Mouse (Mus musculus): Measurements from ENCODE around the gene Fgfr2.

The Fgfr2 gene

GRCm38 (mm10) chr7:132887019-132887804 is 235.9 kb downstream of the Fgfr2 start:
- no peak for DNase-seq (ENCODE audit: low read depth)

- no peak for DNase-seq (ENCODE audit: low read depth)
Measured at GRCm38 (mm10) chr7:132884031-132884430, 239.1 kb downstream of the Fgfr2 start.

DNA sequence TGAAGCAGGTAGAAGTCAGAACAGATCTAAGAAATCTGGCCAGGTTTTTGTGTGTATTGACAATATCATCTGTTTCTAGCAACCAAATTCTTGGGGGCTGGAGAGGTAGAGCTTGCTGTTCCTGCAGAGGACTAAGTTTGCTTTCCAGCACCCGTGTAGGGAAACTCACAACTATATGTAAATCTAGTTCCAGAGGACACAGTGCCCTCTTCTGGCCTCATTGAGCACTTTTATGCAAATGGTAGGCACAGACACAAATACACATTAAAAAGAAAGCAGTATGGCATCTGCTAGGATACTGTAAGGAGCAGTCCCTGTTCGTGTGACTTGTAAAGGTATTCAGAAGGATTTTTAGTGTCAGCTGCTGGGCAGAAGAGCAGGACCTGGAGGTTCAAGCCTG is 240.8 kb downstream of the Fgfr2 start:
- DNase-seq (ENCODE audit: low read depth) = peak; percentile 63

DNA sequence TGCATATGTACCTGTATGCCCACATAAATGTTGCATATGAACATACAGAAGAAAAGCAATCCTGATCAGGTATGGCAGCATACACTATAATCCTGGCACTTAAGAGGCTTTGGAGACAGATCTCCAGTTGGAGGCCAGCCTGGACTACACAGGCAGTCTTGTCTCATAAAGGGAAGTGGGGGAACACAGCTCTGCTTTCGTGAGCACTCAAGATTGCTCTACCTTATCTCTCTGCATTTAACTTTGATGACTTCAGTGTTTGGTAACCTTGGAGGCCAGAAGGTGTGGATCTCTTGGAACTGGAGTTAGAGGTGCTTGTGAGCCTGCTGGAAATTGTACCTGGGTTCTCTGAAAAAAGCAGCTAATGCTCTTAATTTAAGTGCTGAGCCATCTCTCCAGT is 242.9 kb downstream of the Fgfr2 start:
- DNase-seq (ENCODE audit: low read depth) = no peak

- DNase-seq (ENCODE audit: low read depth) = no peak
Measured at GRCm38 (mm10) chr7:132875391-132876086, 247.6 kb downstream of the Fgfr2 start.

- peak; percentile 94 for DNase-seq (ENCODE audit: low read depth)
Measured at GRCm38 (mm10) chr7:132873043-132873442, 250.1 kb downstream of the Fgfr2 start.

- DNase-seq (ENCODE audit: low read depth) = no peak
Measured at GRCm38 (mm10) chr7:132866316-132866715, 256.8 kb downstream of the Fgfr2 start.

- DNase-seq (ENCODE audit: low read depth) = peak; percentile 91
Measured at GRCm38 (mm10) chr7:132859042-132859958, 263.9 kb downstream of the Fgfr2 start, which contains the start of gene Abraxas2. TSS of gene Abraxas2 (plus strand) at chr7:132859225.

GRCm38 (mm10) chr7:132858043-132858608 is 265.0 kb downstream of the Fgfr2 start:
- peak; percentile 69 for DNase-seq (ENCODE audit: low read depth)

DNA sequence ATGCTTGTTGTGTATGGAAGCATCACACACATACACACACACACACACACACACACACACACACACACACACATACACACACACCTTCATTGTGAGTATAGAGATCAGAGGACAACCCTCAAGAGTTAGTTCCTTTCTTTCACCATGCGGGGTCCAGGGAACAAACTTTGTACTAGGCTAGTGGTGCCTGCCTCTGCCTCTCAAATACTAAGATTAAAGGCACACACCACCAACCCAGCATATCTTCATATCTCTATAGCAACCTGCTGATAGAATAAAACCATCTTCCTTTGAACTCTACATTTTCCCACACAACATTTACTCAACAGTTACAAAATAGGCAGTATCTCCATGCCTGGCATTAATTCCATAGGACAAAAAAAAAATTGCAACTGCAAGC is 267.1 kb downstream of the Fgfr2 start:
- no peak for DNase-seq (ENCODE audit: low read depth)

DNA sequence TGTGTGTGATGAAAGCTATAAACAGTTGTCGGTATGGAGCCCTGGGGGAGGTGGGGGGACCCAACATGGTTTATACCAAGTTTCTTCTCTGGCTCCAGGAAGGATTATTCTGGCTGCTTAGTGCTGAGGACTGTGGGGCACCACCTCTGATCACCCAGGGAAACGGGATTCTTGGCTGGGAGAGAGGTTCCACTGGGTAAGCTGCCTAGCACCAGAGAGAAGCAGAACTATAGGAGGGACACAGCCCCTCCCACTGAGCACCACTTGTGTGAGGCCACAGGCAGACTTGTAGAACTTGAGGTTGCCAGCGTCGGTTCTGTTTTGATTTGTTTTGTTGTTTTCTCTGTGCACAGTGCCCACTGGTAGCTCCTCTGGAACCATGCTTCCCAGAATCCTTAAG is 269.2 kb downstream of the Fgfr2 start:
- no peak for DNase-seq (ENCODE audit: low read depth)

DNA sequence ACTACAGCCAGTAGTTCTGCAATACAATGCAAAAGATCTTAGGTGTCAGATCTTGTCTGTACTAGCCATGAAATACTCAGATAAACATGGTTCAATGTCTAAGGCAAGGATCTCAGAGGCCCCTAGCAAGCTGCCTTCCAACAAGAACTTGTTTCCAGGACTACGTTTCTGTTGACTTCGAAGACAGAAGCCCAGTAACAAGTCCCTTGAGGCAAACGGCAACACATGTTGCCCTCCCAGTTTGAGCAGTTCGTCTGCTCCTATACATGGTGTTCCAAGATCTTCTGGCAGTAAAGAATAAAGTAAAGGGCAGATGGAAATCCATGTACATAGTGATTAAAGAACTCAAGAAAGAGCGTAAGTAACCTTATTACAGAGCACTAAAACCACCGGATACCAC is 269.8 kb downstream of the Fgfr2 start:
- no peak for DNase-seq (ENCODE audit: low read depth)

DNA sequence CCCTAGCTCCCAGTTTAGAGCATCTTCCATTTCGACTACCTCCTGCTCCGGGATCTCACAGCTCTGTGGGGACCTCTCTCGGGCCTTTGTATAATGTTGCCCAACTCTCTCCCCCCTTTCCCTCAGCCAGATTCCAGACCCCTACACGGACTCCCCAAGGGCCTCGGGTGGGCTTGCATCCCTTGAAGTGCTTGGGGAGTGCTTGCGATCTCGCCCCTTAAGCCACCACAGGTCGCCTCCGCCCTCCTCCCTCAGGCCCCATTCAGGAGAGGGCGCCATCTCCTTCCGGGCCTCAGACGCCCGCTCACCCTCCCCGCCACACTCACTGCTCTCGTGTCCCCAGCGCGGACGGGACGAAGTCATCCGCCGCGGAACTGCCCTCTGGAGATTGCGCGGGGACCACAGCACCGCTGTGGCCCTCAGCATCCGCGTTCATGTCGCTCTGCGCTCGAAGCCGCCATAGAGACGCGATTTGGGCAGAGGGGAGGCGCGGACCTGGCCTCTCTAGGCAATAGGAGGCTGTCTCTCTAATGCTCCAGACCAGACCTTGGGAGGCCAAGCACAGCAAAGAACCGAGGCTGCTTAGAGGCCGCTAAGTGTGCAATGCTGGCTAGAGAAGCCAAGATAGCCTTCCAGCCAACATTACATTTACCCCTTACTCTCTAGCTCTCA is 270.8 kb downstream of the Fgfr2 start, which contains the start of gene Eef1akmt2:
TSS of gene Eef1akmt2 (minus strand) at position 501 of the 672 bp plus-strand sequence.
- peak; percentile 92 for DNase-seq (ENCODE audit: low read depth)

DNA sequence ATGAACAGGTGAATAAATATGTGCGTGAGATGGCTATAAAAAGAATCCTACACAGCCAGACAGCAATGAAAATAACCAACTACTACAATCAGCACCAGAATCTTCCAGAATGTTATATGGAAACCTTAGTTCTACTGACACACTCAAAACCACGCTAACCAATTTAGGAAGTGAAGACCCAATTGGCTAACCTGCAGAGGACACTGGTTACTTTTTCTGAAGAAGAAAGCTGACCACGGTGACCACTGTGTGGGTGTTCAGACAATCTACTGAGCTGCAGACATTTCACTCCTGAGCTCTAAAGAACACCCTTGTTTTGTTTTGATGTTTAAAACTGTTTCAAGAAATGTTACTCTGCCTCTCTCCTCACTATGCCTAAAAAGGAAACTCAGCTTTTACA is 280.0 kb downstream of the Fgfr2 start:
- peak; percentile 89 for DNase-seq (ENCODE audit: low read depth)

DNA sequence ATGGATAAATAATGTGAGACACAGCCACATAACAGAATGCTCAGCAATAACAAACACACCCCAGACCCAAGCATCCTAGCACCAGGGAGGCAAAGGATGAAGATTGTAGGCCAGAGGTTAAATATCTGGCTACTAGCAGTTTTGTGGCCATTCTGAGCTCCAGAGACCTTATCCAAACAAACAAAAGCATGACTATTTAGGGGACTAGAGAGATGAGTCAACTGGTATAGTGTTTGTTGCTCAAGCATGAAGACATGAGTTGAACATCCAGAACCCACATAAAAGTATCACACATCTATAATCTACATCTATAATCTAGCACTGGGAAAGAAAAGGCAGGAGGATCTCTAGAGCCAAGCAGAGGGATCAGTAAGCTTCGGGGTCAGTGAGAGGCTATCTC is 280.7 kb downstream of the Fgfr2 start:
- no peak for DNase-seq (ENCODE audit: low read depth)

- no peak for DNase-seq (ENCODE audit: low read depth)
Measured at GRCm38 (mm10) chr7:132841287-132841686, 281.9 kb downstream of the Fgfr2 start.

DNA sequence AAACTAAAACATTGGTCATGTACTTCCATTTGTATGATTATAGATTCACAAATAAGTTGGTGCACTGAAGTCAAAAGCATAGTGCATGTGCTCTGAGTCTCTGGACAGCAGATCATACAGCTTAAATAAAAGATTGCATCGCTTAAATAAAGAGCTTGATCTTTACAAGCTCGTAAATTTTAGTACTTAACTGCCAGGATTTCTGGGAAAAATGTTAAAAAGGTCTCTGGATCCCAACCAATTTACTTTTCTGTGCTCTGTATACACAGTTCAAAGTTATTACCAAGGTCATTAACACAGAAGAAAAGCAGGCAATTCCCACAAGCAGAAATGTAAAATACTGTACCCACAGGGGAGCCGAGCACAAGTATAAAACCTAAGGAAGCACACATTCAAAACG is 292.2 kb downstream of the Fgfr2 start:
- no peak for DNase-seq (ENCODE audit: low read depth)

DNA sequence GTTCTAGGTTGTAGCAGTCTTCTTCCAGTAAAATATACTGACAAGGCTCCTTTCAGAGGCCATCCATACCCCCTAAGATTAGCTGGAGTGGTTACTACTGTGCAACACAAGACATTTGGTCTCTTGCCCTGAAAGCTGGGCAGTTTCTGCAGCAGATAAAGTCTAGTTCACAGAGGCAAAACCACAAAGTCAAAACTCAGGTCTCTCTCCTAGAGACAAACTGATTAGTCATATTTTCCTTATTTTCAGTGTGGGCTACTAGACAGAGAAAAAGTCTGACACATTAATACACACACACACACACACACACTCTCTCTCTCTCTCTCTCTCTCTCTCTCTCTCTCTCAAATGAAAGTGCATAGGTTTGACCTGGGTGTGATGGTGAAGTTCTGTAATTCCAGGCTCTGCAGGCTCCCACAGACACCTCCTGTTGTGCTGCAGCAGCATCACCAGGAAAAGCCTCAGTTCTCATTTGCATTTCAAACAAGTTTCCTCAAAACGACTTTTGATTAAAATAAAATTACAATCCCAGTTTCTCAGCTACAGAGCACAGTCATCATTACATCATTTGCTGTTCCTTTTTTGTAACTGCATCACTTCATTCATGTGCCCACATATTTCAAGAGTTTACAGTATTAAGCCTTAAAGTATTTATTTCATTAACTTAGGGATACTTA is 298.7 kb downstream of the Fgfr2 start:
- peak; percentile 93 for DNase-seq (ENCODE audit: low read depth)

DNA sequence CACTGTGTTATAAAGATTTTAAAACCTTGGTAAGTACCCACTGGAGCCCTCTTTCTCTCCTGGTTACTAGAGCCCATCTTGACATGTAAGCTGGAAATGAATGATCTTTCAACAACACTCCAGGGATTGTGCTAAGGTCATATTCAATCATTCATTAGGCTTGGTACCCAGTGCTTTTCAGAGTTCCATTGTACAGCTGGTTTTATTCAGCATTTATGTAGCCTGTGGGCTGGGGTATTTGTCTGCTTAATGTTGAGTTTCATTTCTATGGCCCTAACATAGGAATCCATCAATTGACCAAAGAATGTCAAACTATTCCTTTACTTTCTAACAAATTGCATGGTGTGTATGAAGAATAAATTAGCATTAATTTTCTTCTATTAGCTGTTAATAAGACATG is 299.3 kb downstream of the Fgfr2 start:
- DNase-seq (ENCODE audit: low read depth) = no peak

GRCm38 (mm10) chr7:132820692-132821091 is 302.5 kb downstream of the Fgfr2 start:
- no peak for DNase-seq (ENCODE audit: low read depth)

GRCm38 (mm10) chr7:132817056-132817455 is 306.1 kb downstream of the Fgfr2 start:
- no peak for DNase-seq (ENCODE audit: low read depth)

Measured in 416B (cell line).